Mouse (Mus musculus) kidney, adult 2 months (tissue): ENCODE measurements at regions not wholly inside any gene's neighbourhood (a gene's known extent, or its start where the extent isn't known, plus 50 kb on each side); places are given as distances from the start of the nearest gene placed in this dataset.

Source experiments
- CTCF ChIP-seq: fragments of 200-500 bp; conservative IDR thresholded peaks from 2 replicates; pipeline ENCODE4 v1.5.1; 2011; ENCODE audit warnings: low read depth, mild to moderate bottlenecking, control low read depth, low read length, moderate library complexity, mixed read lengths; ENCODE audit not compliant: insufficient read depth, insufficient read length
- POLR2A ChIP-seq: fragments of 200-500 bp; IDR thresholded peaks from one replicate; pipeline ENCODE4 v1.6.1; 2011; ENCODE audit warnings: low read depth, low read length, control low read depth

DNA sequence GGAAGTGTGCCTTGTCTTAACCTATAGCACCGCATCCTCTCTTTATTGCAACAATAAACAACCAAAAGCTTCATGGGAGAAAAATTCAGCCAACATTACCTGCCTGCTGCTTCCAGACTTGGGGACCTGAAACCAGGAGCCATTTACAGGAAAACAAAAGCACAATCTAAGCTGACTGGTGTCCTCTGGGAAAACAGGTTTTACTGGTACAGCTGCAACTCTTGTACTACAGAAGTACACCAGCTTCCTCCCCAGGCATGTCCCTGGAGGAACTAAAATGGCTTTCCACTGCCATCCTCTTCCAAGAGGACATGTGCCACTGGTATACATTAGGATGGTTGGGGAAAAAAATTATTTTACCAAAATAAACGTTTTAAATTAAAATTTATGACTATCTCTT is 63.9 kb upstream of the Ptprk start:
- TF ChIP-seq CTCF = no peak
- no peak for TF ChIP-seq POLR2A
